Mouse (Mus musculus): ENCODE results near the gene Ercc4. TPM values are rescaled to one million over a fixed set of nuclear protein-coding genes. Genes with fewer than 3 reads are reported as not detected.

Ercc4 gene
- polyA plus RNA-seq, 1 experiment from 2014 or later: 8.9 TPM

DNA sequence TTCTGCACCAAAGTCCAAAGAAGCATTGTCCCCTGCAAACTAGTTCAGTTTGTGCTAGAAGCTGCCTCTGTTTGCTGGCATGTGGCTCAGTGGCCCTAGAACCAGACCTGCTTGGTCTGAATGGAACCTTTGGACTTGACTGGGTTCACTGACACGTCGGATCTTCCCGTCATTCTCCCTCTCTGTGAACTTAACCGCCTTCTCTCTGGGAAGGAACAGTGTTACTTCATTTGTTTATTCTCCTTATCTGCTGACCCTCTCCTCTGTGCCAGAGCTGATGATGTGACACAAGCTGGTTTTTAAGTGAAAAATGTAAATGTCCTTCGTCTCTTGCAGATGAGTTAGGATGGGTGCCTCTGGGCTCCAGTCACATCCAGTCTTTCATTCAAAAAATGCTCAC is 81.0 kb downstream of the Ercc4 start:
- WGBS: 37% methylated on average over 5 of the region's 5 CpGs
- peaks cover 60% of the 10 kb centered on the region for H3K4me1 ChIP-seq
- no peak for DNase-seq (ENCODE audit: low spot score)
- no peaks in the 10 kb centered on the region for H3K27me3 ChIP-seq (ENCODE audit: insufficient read depth, poor library complexity, severe bottlenecking)
- no peaks in the 10 kb centered on the region for H3K9me3 ChIP-seq
- no peak overlapping the region for H3K4me3 ChIP-seq
- H3K36me3 ChIP-seq: no peaks in the 10 kb centered on the region
- peak overlapping the region; percentile 81 for H3K27ac ChIP-seq

DNA sequence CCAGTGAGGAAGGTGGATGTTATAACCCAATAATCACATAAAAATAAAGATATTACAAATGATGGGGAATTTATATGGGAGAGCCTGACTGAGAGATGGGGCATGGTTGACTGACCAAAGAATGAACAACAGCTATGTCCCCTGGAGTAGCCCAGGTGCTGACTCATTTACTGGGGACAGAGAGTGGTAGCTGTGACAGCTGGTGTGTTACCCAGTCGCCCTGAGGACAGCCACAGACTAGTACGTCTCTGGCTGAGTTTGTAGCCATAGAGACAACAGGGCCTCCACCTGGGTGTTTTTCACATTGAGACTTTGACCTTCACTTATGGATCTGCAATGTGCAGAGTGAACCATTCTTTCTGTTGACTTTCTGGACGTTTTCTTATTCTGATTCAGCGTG is 81.7 kb downstream of the Ercc4 start:
- no peak overlapping the region for H3K27ac ChIP-seq
- no peaks in the 10 kb centered on the region for H3K27me3 ChIP-seq (ENCODE audit: insufficient read depth, poor library complexity, severe bottlenecking)
- no peaks in the 10 kb centered on the region for H3K9me3 ChIP-seq
- no peak overlapping the region for H3K4me3 ChIP-seq
- no peaks in the 10 kb centered on the region for H3K36me3 ChIP-seq
- peaks cover 60% of the 10 kb centered on the region for H3K4me1 ChIP-seq
- WGBS: 68% methylated on average over 4 of the region's 4 CpGs
- no peak for DNase-seq (ENCODE audit: low spot score)

DNA sequence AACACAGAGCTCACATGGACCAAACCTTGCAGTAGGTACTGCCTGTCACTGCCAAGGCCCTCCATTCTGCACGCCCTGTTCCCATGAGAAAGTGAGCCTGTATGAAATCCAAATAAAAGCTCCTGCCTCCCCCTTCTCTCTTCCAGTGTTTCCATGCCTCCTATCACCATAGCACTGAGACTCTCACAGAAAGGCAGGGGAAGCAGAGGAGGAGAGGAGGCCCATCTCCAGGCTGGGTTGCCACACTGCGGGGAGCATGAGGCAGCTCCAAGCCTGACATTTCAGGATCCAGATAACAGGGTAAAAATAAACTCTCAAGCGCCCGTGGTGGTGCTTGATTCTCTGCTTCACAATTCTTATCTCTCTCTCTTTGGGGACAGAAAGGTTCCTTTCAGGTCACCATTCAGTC is 84.2 kb downstream of the Ercc4 start:
- H3K4me3 ChIP-seq: no peak overlapping the region
- no peaks in the 10 kb centered on the region for H3K27me3 ChIP-seq (ENCODE audit: insufficient read depth, poor library complexity, severe bottlenecking)
- no peaks in the 10 kb centered on the region for H3K36me3 ChIP-seq
- 19% methylated on average over 4 of the region's 4 CpGs for WGBS
- no peaks in the 10 kb centered on the region for H3K9me3 ChIP-seq
- peaks cover 72% of the 10 kb centered on the region for H3K4me1 ChIP-seq
- peak overlapping the region; percentile 75 for H3K27ac ChIP-seq
- DNase-seq (ENCODE audit: low spot score): peak; percentile 84

DNA sequence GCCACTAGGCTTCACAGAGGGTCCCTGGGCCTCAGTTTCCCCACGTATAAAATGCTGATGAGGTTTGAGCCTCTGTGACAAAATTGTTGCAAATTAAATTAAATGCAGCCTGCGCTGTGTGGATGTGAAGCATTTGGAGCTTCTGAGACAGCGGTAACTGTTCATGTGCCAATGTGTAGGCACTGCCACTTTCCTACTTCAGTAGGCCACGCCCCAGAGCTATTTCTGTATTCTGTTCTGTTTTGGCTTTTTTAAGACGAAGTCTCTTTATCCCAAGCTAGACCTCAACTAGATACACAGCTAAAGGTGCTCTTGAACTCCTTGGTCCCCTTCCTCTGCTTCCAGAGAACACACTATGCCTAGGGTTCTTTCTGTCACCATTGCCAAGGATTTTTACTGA is 85.4 kb downstream of the Ercc4 start:
- Histone ChIP-seq H3K9me3 (no peaks in the 10 kb centered on the region), H3K27me3 (ENCODE audit: insufficient read depth, poor library complexity, severe bottlenecking) (no peaks in the 10 kb centered on the region), H3K4me3 (no peak overlapping the region), H3K36me3 (no peaks in the 10 kb centered on the region), H3K27ac (no peak overlapping the region), H3K4me1 (peaks cover 67% of the 10 kb centered on the region)
- 82% methylated on average over 5 of the region's 5 CpGs for WGBS
- no peak for DNase-seq (ENCODE audit: low spot score)

DNA sequence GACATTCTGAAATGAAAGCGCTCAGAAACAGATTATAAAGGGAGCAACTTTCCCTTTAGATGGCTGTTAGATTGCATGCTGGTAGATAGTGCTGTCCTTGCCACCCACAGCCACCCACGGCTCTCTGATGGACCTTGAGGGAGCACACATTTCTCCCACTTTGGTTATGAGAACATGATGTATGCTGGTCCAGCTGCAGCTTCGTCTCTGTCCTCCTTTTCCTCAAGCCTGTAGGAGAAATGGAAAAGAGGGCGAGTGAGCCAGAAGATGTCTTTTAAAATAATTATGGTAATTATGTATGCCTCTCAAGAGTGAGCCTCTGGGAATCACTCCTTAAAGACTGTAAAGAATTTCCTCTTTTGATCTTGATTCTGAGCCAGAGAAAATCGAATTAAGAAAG is 87.1 kb downstream of the Ercc4 start:
- H3K9me3 ChIP-seq: no peaks in the 10 kb centered on the region
- no peaks in the 10 kb centered on the region for H3K36me3 ChIP-seq
- no peak overlapping the region for H3K4me3 ChIP-seq
- 76% methylated on average over 5 of the region's 5 CpGs for WGBS
- H3K27ac ChIP-seq: no peak overlapping the region; the same call in 1 of the 2 replicates
- peaks cover 50% of the 10 kb centered on the region for H3K4me1 ChIP-seq
- no peaks in the 10 kb centered on the region for H3K27me3 ChIP-seq (ENCODE audit: insufficient read depth, poor library complexity, severe bottlenecking)
- DNase-seq (ENCODE audit: low spot score): no peak

DNA sequence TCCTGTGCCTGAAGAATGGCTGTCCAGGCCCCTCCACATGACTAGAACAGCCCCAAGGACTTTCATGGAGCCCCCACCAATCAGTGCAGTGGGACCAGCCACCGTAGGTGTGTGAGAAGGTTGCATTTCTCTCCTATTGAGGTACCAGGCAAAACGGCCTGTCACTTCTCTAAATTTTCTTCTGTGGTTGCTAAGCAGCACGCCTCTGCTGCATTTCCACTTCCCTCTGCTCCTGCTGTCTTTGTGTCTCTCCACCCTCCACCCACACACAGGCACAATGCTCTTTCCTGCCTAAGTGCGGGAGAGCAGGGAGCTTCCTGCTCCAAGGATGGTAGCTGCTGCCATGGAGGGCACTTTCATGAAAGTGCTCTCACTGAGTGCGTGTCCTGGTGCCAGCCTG is 87.8 kb downstream of the Ercc4 start:
- Histone ChIP-seq H3K27ac (0 out of 2 replicates have a peak overlapping the region, but pooled peaks have one; percentile 42), H3K27me3 (ENCODE audit: insufficient read depth, poor library complexity, severe bottlenecking) (no peaks in the 10 kb centered on the region), H3K4me1 (peaks cover 50% of the 10 kb centered on the region), H3K4me3 (no peak overlapping the region), H3K36me3 (no peaks in the 10 kb centered on the region), H3K9me3 (no peaks in the 10 kb centered on the region)
- DNase-seq (ENCODE audit: low spot score): no peak
- WGBS: 47% methylated on average over 5 of the region's 5 CpGs

DNA sequence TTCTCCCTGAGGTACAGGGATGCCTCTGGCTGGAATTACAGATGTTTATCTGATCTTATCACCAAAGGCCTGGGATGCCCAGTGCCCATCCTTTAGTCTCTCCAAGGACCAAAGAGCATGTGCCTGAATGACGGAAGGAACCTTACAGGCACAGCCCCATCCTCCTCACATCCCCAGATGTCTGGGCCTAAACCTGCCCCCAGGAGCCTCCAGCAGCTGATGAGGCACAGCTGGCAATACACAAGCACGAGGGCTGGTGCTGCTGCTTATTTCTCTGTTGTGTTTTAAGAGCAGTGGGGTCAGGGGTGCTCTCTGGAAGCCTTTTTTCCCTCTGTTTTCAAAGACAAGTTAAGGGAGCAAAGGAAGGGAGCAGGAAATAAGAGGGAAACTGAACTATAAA is 89.7 kb downstream of the Ercc4 start:
- no peak for DNase-seq (ENCODE audit: low spot score)
- Histone ChIP-seq H3K36me3 (no peaks in the 10 kb centered on the region), H3K4me3 (no peak overlapping the region), H3K4me1 (peaks cover 33% of the 10 kb centered on the region), H3K27ac (no peak overlapping the region), H3K27me3 (ENCODE audit: insufficient read depth, poor library complexity, severe bottlenecking) (no peaks in the 10 kb centered on the region), H3K9me3 (no peaks in the 10 kb centered on the region)
- 20% methylated on average over 2 of the region's 2 CpGs for WGBS

Other genes with a start within 250 kb of the Ercc4 start
- 13.7 and 20.4 TPM in 2 replicates for gene Mrtfb, start 146.8 kb downstream of the Ercc4 start, polyA plus RNA-seq (2016; fragmentation: Nextera tagmentation; extraction: Ambion mirVana)